Comparison of ENCODE assay signal across 8 mouse cellular contexts in genomic region chr4:148084261-148084714, GRCm38 (mm10). TPM values are rescaled to one million over a fixed set of nuclear protein-coding genes. Genes with fewer than 3 reads are reported as not detected.
A peak's percentile ranks its signal among the peaks of the same experiment; 100 is the strongest.
DNase-seq lines count a peak whose midpoint lies in the region; ATAC-seq and TF ChIP-seq lines count a peak whose summit lies in the region.

No protein-coding gene starts in this region.

- H3K4me3 ChIP-seq in forebrain, embryonic 10.5 days = 0 out of 2 replicates have a peak overlapping the region, but pooled peaks have one; percentile 4
- no peak overlapping the region for H3K4me3 ChIP-seq in forebrain, embryonic 16.5 days (replicated peaks; ENCODE audit: low read length)
- H3K4me3 ChIP-seq in embryonic facial prominence, embryonic 10.5 days = peak overlapping the region; percentile 30
- H3K4me3 ChIP-seq in lung, postnatal 0 days (ENCODE audit: low read depth, low read length) = no peak overlapping the region

- 15% methylated on average over 7 of the region's 8 CpGs for WGBS in forebrain, embryonic 10.5 days
- 24% methylated on average over 8 of the region's 8 CpGs for WGBS in forebrain, embryonic 16.5 days
- WGBS in embryonic facial prominence, embryonic 10.5 days = 5% methylated on average over 8 of the region's 8 CpGs
- WGBS in lung, postnatal 0 days = 8% methylated on average over 2 of the region's 8 CpGs

- peaks cover 69% of the 10 kb centered on the region for H3K4me1 ChIP-seq in forebrain, embryonic 10.5 days
- H3K4me1 ChIP-seq in forebrain, embryonic 16.5 days (replicated peaks; ENCODE audit: control insufficient read depth, insufficient read depth, low read length) = peaks cover 20% of the 10 kb centered on the region
- peaks cover 65% of the 10 kb centered on the region for H3K4me1 ChIP-seq in embryonic facial prominence, embryonic 10.5 days
- peaks cover 16% of the 10 kb centered on the region for H3K4me1 ChIP-seq in lung, postnatal 0 days (ENCODE audit: insufficient read depth, low read depth, low read length)

- peaks cover 31% of the 10 kb centered on the region for H3K36me3 ChIP-seq in forebrain, embryonic 10.5 days (replicated peaks)
- no peaks in the 10 kb centered on the region for H3K36me3 ChIP-seq in forebrain, embryonic 16.5 days (ENCODE audit: control insufficient read depth, insufficient read depth)
- H3K36me3 ChIP-seq in embryonic facial prominence, embryonic 10.5 days (replicated peaks) = peaks cover 28% of the 10 kb centered on the region
- peaks cover 5% of the 10 kb centered on the region; the same call in 1 of the 2 replicates for H3K36me3 ChIP-seq in lung, postnatal 0 days (ENCODE audit: insufficient read depth, low read length)

- 0 out of 2 replicates have a peak overlapping the region, but pooled peaks have one; percentile 42 for H3K27ac ChIP-seq in forebrain, embryonic 10.5 days
- H3K27ac ChIP-seq in forebrain, embryonic 16.5 days (ENCODE audit: low read length) = no peak overlapping the region
- peak overlapping the region; percentile 44 for H3K27ac ChIP-seq in embryonic facial prominence, embryonic 10.5 days (replicated peaks)
- no peak overlapping the region for H3K27ac ChIP-seq in lung, postnatal 0 days (ENCODE audit: low read length)

- no peak overlapping the region for H3K9ac ChIP-seq in forebrain, embryonic 16.5 days (replicated peaks; ENCODE audit: low read depth, low read length)
- H3K9ac ChIP-seq in lung, postnatal 0 days (replicated peaks; ENCODE audit: low read depth) = no peak overlapping the region

- DNase-seq in forebrain, embryonic 10.5 days (ENCODE audit: extremely low spot score, low spot score) = peak; percentile 38
- peak; percentile 75 for DNase-seq in embryonic facial prominence, embryonic 10.5 days (ENCODE audit: low spot score)
- peak; percentile 60 for DNase-seq in kidney, adult 9 months
- DNase-seq in lung, postnatal 0 days (ENCODE audit: low spot score) = peak; percentile 72
- no peak for DNase-seq in left cerebral cortex, postnatal 36 days (ENCODE audit: low spot score in 2 of 2)
- no peak for DNase-seq in spleen, postnatal 14 days (ENCODE audit: low spot score in 2 of 2)

- no peak for ATAC-seq in forebrain, embryonic 16.5 days
- peak; percentile 22 for ATAC-seq in lung, postnatal 0 days
- ATAC-seq in erythroid progenitor cell, adult 5-6 weeks (replicated peaks; ENCODE audit: low FRiP score, poor library complexity, severe bottlenecking) = no peak

- TF ChIP-seq CTCF in lung, postnatal 0 days (IDR thresholded peaks at IDR 0.05) = no peak

- no peak overlapping the region for H3K4me2 ChIP-seq in forebrain, embryonic 16.5 days (ENCODE audit: low read length)
- H3K4me2 ChIP-seq in lung, postnatal 0 days (replicated peaks; ENCODE audit: low read depth, low read length) = no peak overlapping the region

- no peaks in the 10 kb centered on the region for H3K9me3 ChIP-seq in forebrain, embryonic 10.5 days
- no peaks in the 10 kb centered on the region for H3K9me3 ChIP-seq in forebrain, embryonic 16.5 days (ENCODE audit: control insufficient read depth, low read length)
- no peaks in the 10 kb centered on the region for H3K9me3 ChIP-seq in embryonic facial prominence, embryonic 10.5 days
- no peaks in the 10 kb centered on the region for H3K9me3 ChIP-seq in lung, postnatal 0 days (ENCODE audit: low read length)

- no peak; the same call in 1 of the 2 replicates for TF ChIP-seq EP300 in lung, postnatal 0 days (IDR thresholded peaks at IDR 0.05)

- intact Hi-C loops in left cerebral cortex, postnatal 36 days (cut with DNase I) = no loop called here

- no peaks in the 10 kb centered on the region for H3K27me3 ChIP-seq in forebrain, embryonic 10.5 days (ENCODE audit: poor library complexity, severe bottlenecking)
- H3K27me3 ChIP-seq in forebrain, embryonic 16.5 days (replicated peaks; ENCODE audit: control insufficient read depth, insufficient read depth, low read length) = no peaks in the 10 kb centered on the region
- peaks cover 9% of the 10 kb centered on the region; the same call in 1 of the 2 replicates for H3K27me3 ChIP-seq in embryonic facial prominence, embryonic 10.5 days (replicated peaks; ENCODE audit: low read depth, poor library complexity, severe bottlenecking)
- H3K27me3 ChIP-seq in lung, postnatal 0 days (replicated peaks; ENCODE audit: insufficient read depth, low read length) = no peaks in the 10 kb centered on the region

RNA-seq across cellular contexts. Expression of gene Agtrap, which starts 3.5 kb away (rescaled TPM):
- polyA plus RNA-seq in forebrain, embryonic 10.5 days (2016; fragmentation: Nextera tagmentation; extraction: Ambion mirVana) = 19.4 TPM in 2 replicates
- 4.7 and 5.5 TPM in 2 replicates for polyA plus RNA-seq in forebrain, embryonic 16.5 days (2015; fragmentation: Nextera tagmentation; extraction: Ambion mirVana)
- 13.2 and 14.8 TPM in 2 replicates for polyA plus RNA-seq in embryonic facial prominence, embryonic 10.5 days (2016; fragmentation: Nextera tagmentation; extraction: Ambion mirVana)
- polyA plus RNA-seq in lung, postnatal 0 days (2015; fragmentation: Nextera tagmentation; extraction: Ambion mirVana) = 20.7 and 22.0 TPM in 2 replicates
- total RNA-seq in left cerebral cortex, postnatal 36 days (2021) = 1 to 10 TPM; 5.9 to 7.7 TPM
- total RNA-seq in erythroid progenitor cell, adult 5-6 weeks (2015; ENCODE audit: low replicate concordance) = 4.6 and 5.8 TPM in 2 replicates
- 3.6 and 4.1 TPM in 2 replicates for total RNA-seq in erythroid progenitor cell, adult 5-6 weeks (2017; ENCODE audit: low replicate concordance)

RNA-seq across cellular contexts. Expression of gene Mthfr, which starts 45.4 kb away (rescaled TPM):
- polyA plus RNA-seq in forebrain, embryonic 10.5 days (2016; fragmentation: Nextera tagmentation; extraction: Ambion mirVana) = 27.7 and 30.1 TPM in 2 replicates
- 17.3 and 22.0 TPM in 2 replicates for polyA plus RNA-seq in forebrain, embryonic 16.5 days (2015; fragmentation: Nextera tagmentation; extraction: Ambion mirVana)
- polyA plus RNA-seq in embryonic facial prominence, embryonic 10.5 days (2016; fragmentation: Nextera tagmentation; extraction: Ambion mirVana) = 25.2 and 25.4 TPM in 2 replicates
- 14.0 and 14.2 TPM in 2 replicates for polyA plus RNA-seq in lung, postnatal 0 days (2015; fragmentation: Nextera tagmentation; extraction: Ambion mirVana)
- 10 to 100 TPM; 26.6 to 38.0 TPM for total RNA-seq in left cerebral cortex, postnatal 36 days (2021)
- 5.8 and 8.0 TPM in 2 replicates for total RNA-seq in erythroid progenitor cell, adult 5-6 weeks (2015; ENCODE audit: low replicate concordance)
- 2.0 and 7.1 TPM in 2 replicates for total RNA-seq in erythroid progenitor cell, adult 5-6 weeks (2017; ENCODE audit: low replicate concordance)

RNA-seq across cellular contexts. Expression of gene Clcn6, which starts 45.7 kb away (rescaled TPM):
- polyA plus RNA-seq in forebrain, embryonic 10.5 days (2016; fragmentation: Nextera tagmentation; extraction: Ambion mirVana) = 13.4 and 14.2 TPM in 2 replicates
- 34.3 and 40.6 TPM in 2 replicates for polyA plus RNA-seq in forebrain, embryonic 16.5 days (2015; fragmentation: Nextera tagmentation; extraction: Ambion mirVana)
- polyA plus RNA-seq in embryonic facial prominence, embryonic 10.5 days (2016; fragmentation: Nextera tagmentation; extraction: Ambion mirVana) = 10.3 and 12.0 TPM in 2 replicates
- polyA plus RNA-seq in lung, postnatal 0 days (2015; fragmentation: Nextera tagmentation; extraction: Ambion mirVana) = 3.5 and 4.1 TPM in 2 replicates
- 10 to 100 TPM; 77.1 to 79.7 TPM for total RNA-seq in left cerebral cortex, postnatal 36 days (2021)
- total RNA-seq in erythroid progenitor cell, adult 5-6 weeks (2015; ENCODE audit: low replicate concordance) = 1.3 and 2.5 TPM in 2 replicates
- total RNA-seq in erythroid progenitor cell, adult 5-6 weeks (2017; ENCODE audit: low replicate concordance) = 1.7 and 2.7 TPM in 2 replicates

RNA-seq across cellular contexts. Expression of gene Mad2l2, which starts 45.9 kb away (rescaled TPM):
- 61.8 and 64.5 TPM in 2 replicates for polyA plus RNA-seq in forebrain, embryonic 10.5 days (2016; fragmentation: Nextera tagmentation; extraction: Ambion mirVana)
- 127 TPM in 2 replicates for polyA plus RNA-seq in forebrain, embryonic 16.5 days (2015; fragmentation: Nextera tagmentation; extraction: Ambion mirVana)
- 63.3 and 67.3 TPM in 2 replicates for polyA plus RNA-seq in embryonic facial prominence, embryonic 10.5 days (2016; fragmentation: Nextera tagmentation; extraction: Ambion mirVana)
- polyA plus RNA-seq in lung, postnatal 0 days (2015; fragmentation: Nextera tagmentation; extraction: Ambion mirVana) = 35.2 and 35.7 TPM in 2 replicates
- 10 to 100 TPM; 14.7 to 15.2 TPM for total RNA-seq in left cerebral cortex, postnatal 36 days (2021)
- total RNA-seq in erythroid progenitor cell, adult 5-6 weeks (2015; ENCODE audit: low replicate concordance) = 11.5 and 20.5 TPM in 2 replicates
- total RNA-seq in erythroid progenitor cell, adult 5-6 weeks (2017; ENCODE audit: low replicate concordance) = 0.30 and 5.5 TPM in 2 replicates

RNA-seq across cellular contexts. Expression of gene Draxin, which starts 46.2 kb away (rescaled TPM):
- polyA plus RNA-seq in forebrain, embryonic 10.5 days (2016; fragmentation: Nextera tagmentation; extraction: Ambion mirVana) = 1.6 and 2.2 TPM in 2 replicates
- polyA plus RNA-seq in forebrain, embryonic 16.5 days (2015; fragmentation: Nextera tagmentation; extraction: Ambion mirVana) = 22.7 and 23.5 TPM in 2 replicates
- 1.5 and 2.4 TPM in 2 replicates for polyA plus RNA-seq in embryonic facial prominence, embryonic 10.5 days (2016; fragmentation: Nextera tagmentation; extraction: Ambion mirVana)
- polyA plus RNA-seq in lung, postnatal 0 days (2015; fragmentation: Nextera tagmentation; extraction: Ambion mirVana) = 0.06 TPM in 2 replicates
- total RNA-seq in left cerebral cortex, postnatal 36 days (2021) = under 1 TPM; 0.43 to 0.47 TPM
- 0.42 TPM in 1 of 2 replicates, not detected in the other for total RNA-seq in erythroid progenitor cell, adult 5-6 weeks (2015; ENCODE audit: low replicate concordance)
- total RNA-seq in erythroid progenitor cell, adult 5-6 weeks (2017; ENCODE audit: low replicate concordance) = not detected in 2 replicates

Comparison
In these comparisons a context has a peak if more than half of its experiments do, and no peak if none do; other contexts are left out.
1. H3K27ac ChIP-seq: peak in forebrain, embryonic 10.5 days (single experiment) and embryonic facial prominence, embryonic 10.5 days (single experiment); none in forebrain, embryonic 16.5 days (single experiment) and lung, postnatal 0 days (single experiment).
2. H3K4me3 ChIP-seq: peak in forebrain, embryonic 10.5 days (single experiment) and embryonic facial prominence, embryonic 10.5 days (single experiment); none in forebrain, embryonic 16.5 days (single experiment) and lung, postnatal 0 days (single experiment).
3. DNase-seq: peak in forebrain, embryonic 10.5 days (single experiment), embryonic facial prominence, embryonic 10.5 days (single experiment), kidney, adult 9 months (single experiment) and lung, postnatal 0 days (single experiment); none in left cerebral cortex, postnatal 36 days (0 of 2) and spleen, postnatal 14 days (0 of 2).